Mouse (Mus musculus) MEL (cell line): ENCODE results near the gene Tnfrsf1b. TPM values are rescaled to one million over a fixed set of nuclear protein-coding genes. Genes with fewer than 3 reads are reported as not detected.

Source experiments
- DNase-seq: peaks from one replicate; pipeline ENCODE4 v3.0.0; 2011; ENCODE audit warnings: low read depth, low spot score
- H3K27ac ChIP-seq: 2 replicates; pipeline ENCODE4 v1.5.1; 2012; ENCODE audit warnings: low read depth, mild to moderate bottlenecking, control low read depth, low read length, moderate library complexity; ENCODE audit not compliant: control insufficient read depth
- H3K27me3 ChIP-seq, 2 experiments: fragments of 150-350 bp in 1 of 2; sonication (generic) in 1 of 2; 2 replicates each; pipeline ENCODE4 v1.6.1; 2012; ENCODE audit warnings: low read length in 2 of 2, mild to moderate bottlenecking in 2 of 2, improper control_type of control experiment in 1 of 2, moderate library complexity in 1 of 2; ENCODE audit not compliant: insufficient read depth in 2 of 2, control insufficient read depth in 1 of 2
- H3K36me3 ChIP-seq, 2 experiments: 2 replicates each; pipeline ENCODE4 v1.6.1; 2012 to 2014; ENCODE audit warnings: low read length in 2 of 2, improper control_type of control experiment in 1 of 2, inconsistent platforms in 1 of 2, mild to moderate bottlenecking in 1 of 2; ENCODE audit not compliant: insufficient read depth in 2 of 2, control insufficient read depth in 1 of 2
- H3K4me1 ChIP-seq, 2 experiments: fragments of 150-350 bp in 1 of 2; sonication (generic) in 1 of 2; 2 replicates each; pipeline ENCODE4 v1.6.1; 2012; ENCODE audit warnings: low read length in 2 of 2, improper control_type of control experiment in 1 of 2, mild to moderate bottlenecking in 1 of 2; ENCODE audit not compliant: insufficient read depth in 2 of 2, control insufficient read depth in 1 of 2
- H3K4me3 ChIP-seq, 2 experiments: fragments of 150-350 bp in 1 of 2; sonication (generic) in 1 of 2; 2 replicates each; pipeline ENCODE4 v1.5.1; 2012; ENCODE audit warnings: low read depth in 2 of 2, low read length in 2 of 2, mild to moderate bottlenecking in 2 of 2, moderate library complexity in 2 of 2, control low read depth in 1 of 2, improper control_type of control experiment in 1 of 2; ENCODE audit not compliant: control insufficient read depth in 1 of 2, insufficient read depth in 1 of 2
- H3K79me2 ChIP-seq: 2 replicates; pipeline ENCODE4 v1.6.1; 2012; ENCODE audit warnings: mild to moderate bottlenecking, low read length, moderate library complexity; ENCODE audit not compliant: control insufficient read depth, poor library complexity, insufficient read depth
- H3K9ac ChIP-seq: 2 replicates; pipeline ENCODE4 v1.6.1; 2012; ENCODE audit warnings: low read depth, mild to moderate bottlenecking, control low read depth, low read length, moderate library complexity; ENCODE audit not compliant: control insufficient read depth, poor library complexity, severe bottlenecking
- H3K9me3 ChIP-seq: fragments of 150-350 bp; sonication (generic); replicated peaks from 2 replicates; pipeline ENCODE4 v1.6.1; 2012; ENCODE audit warnings: mild to moderate bottlenecking, low read length, improper control_type of control experiment, moderate library complexity; ENCODE audit not compliant: insufficient read depth
- CHD1 ChIP-seq: IDR thresholded peaks from 2 replicates; pipeline ENCODE4 v1.6.1; 2012; ENCODE audit warnings: low read depth, mild to moderate bottlenecking, inconsistent platforms, low read length, improper control_type of control experiment
- CTCF ChIP-seq, 3 experiments: IDR thresholded peaks in 2 of 3; conservative IDR thresholded peaks in 1 of 3; 2 replicates each; pipeline ENCODE4 v1.5.1; 2011 to 2012; ENCODE audit warnings: low read length in 3 of 3, low read depth in 2 of 3, mild to moderate bottlenecking in 2 of 3, improper control_type of control experiment in 1 of 3, inconsistent platforms in 1 of 3, mixed read lengths in 1 of 3, moderate library complexity in 1 of 3; ENCODE audit not compliant: control insufficient read depth in 1 of 3, insufficient read depth in 1 of 3, poor library complexity in 1 of 3, severe bottlenecking in 1 of 3
- ELF1 ChIP-seq: IDR thresholded peaks from 2 replicates; pipeline ENCODE4 v1.6.1; 2014; ENCODE audit warnings: low read depth, mild to moderate bottlenecking, inconsistent platforms, low read length, improper control_type of control experiment, moderate library complexity
- ETS1 ChIP-seq: IDR thresholded peaks from 2 replicates; pipeline ENCODE4 v1.6.1; 2012; ENCODE audit warnings: low read depth, mild to moderate bottlenecking, inconsistent platforms, low read length, improper control_type of control experiment, moderate library complexity
- GABPA ChIP-seq: IDR thresholded peaks from 2 replicates; pipeline ENCODE4 v1.6.1; 2012; ENCODE audit warnings: low read depth, mild to moderate bottlenecking, inconsistent platforms, low read length, improper control_type of control experiment, moderate library complexity
- GATA1 ChIP-seq: IDR thresholded peaks from 2 replicates; pipeline ENCODE4 v1.6.1; 2011; ENCODE audit warnings: low read depth, low read length, improper control_type of control experiment
- KAT2A ChIP-seq: conservative IDR thresholded peaks from 2 replicates; pipeline ENCODE4 v1.6.1; 2012; ENCODE audit warnings: low read depth, low read length, improper control_type of control experiment, inconsistent platforms
- MEF2A ChIP-seq: IDR thresholded peaks from 2 replicates; pipeline ENCODE4 v1.6.1; 2014; ENCODE audit warnings: low read depth, mild to moderate bottlenecking, inconsistent platforms, low read length, improper control_type of control experiment; ENCODE audit not compliant: poor library complexity, insufficient replicate concordance, severe bottlenecking; ENCODE audit errors: extremely low read depth
- MYC ChIP-seq: IDR thresholded peaks from 2 replicates; pipeline ENCODE4 v1.6.1; 2011; ENCODE audit warnings: low read depth, mild to moderate bottlenecking, low read length, improper control_type of control experiment, moderate library complexity
- NELFE ChIP-seq: IDR thresholded peaks from 2 replicates; pipeline ENCODE4 v1.6.1; 2011; ENCODE audit warnings: low read depth, low read length, improper control_type of control experiment
- POLR2A ChIP-seq, 2 experiments: IDR thresholded peaks; 2 replicates each; pipeline ENCODE4 v1.6.1; 2011 to 2012; ENCODE audit warnings: low read length in 2 of 2, mild to moderate bottlenecking in 2 of 2, control low read depth in 1 of 2, improper control_type of control experiment in 1 of 2, low read depth in 1 of 2, moderate library complexity in 1 of 2; ENCODE audit not compliant: control insufficient read depth in 1 of 2, insufficient read depth in 1 of 2, poor library complexity in 1 of 2
- POLR2AphosphoS2 ChIP-seq: IDR thresholded peaks from 2 replicates; pipeline ENCODE4 v1.6.1; 2011; ENCODE audit warnings: low read length, improper control_type of control experiment
- RCOR1 ChIP-seq: IDR thresholded peaks from 2 replicates; pipeline ENCODE4 v1.6.1; 2012; ENCODE audit warnings: low read depth, mild to moderate bottlenecking, inconsistent platforms, low read length, improper control_type of control experiment
- TCF12 ChIP-seq: IDR thresholded peaks from 2 replicates; pipeline ENCODE4 v1.6.1; 2014; ENCODE audit warnings: low read depth, mild to moderate bottlenecking, inconsistent platforms, low read length, improper control_type of control experiment, moderate library complexity
- UBTF ChIP-seq: IDR thresholded peaks from 2 replicates; pipeline ENCODE4 v1.6.1; 2012; ENCODE audit warnings: low read depth, mild to moderate bottlenecking, inconsistent platforms, low read length, improper control_type of control experiment, moderate library complexity, borderline replicate concordance; ENCODE audit not compliant: insufficient read depth
- USF2 ChIP-seq, 2 experiments: IDR thresholded peaks; 2 replicates each; pipeline ENCODE4 v1.6.1; 2011 to 2012; ENCODE audit warnings: improper control_type of control experiment in 2 of 2, low read length in 2 of 2, borderline replicate concordance in 1 of 2, inconsistent platforms in 1 of 2, low read depth in 1 of 2, mild to moderate bottlenecking in 1 of 2; ENCODE audit not compliant: insufficient read depth in 1 of 2
- ZMIZ1 ChIP-seq: IDR thresholded peaks from 2 replicates; pipeline ENCODE4 v1.6.1; 2012; ENCODE audit warnings: low read depth, mild to moderate bottlenecking, inconsistent platforms, low read length, improper control_type of control experiment, moderate library complexity
- polyA plus RNA-seq, 2 experiments: library from polyadenylated mRNA; stranded (reverse) in 1 of 2; unstranded in 1 of 2; fragments of >175 nt in 1 of 2; fragments of >200 nt in 1 of 2; gene quantifications; 2 replicates each; pipeline versions ENCODE4 v1.2.1 to v1.2.4; 2012; ENCODE audit warnings: low replicate concordance in 2 of 2, low read depth in 1 of 2; ENCODE audit not compliant: insufficient read length in 2 of 2, insufficient read depth in 1 of 2, missing spikeins in 1 of 2
- total RNA-seq: library from RNA; depleted of rRNA; stranded (reverse); fragments of 300-350 nt; gene quantifications from 2 replicates; pipeline ENCODE4 v1.2.3, GENCODE M21; 2012; rRNA removed

Tnfrsf1b gene
- total and polyA plus RNA-seq, 3 experiments: 0.58 to 1.2 TPM; not detected in 1

- no peak overlapping the region for H3K27ac ChIP-seq
- no peaks in the 10 kb centered on the region for H3K79me2 ChIP-seq
- TF ChIP-seq POLR2A (IDR thresholded peaks at IDR 0.05; ENCODE audit: control insufficient read depth in 1 of 2, insufficient read depth in 1 of 2, low read depth in 1 of 2, low read length in 2 of 2, poor library complexity in 1 of 2): no peak
- TF ChIP-seq RCOR1: no peak
- no peak for TF ChIP-seq POLR2AphosphoS2
- TF ChIP-seq CHD1: no peak
- TF ChIP-seq USF2 (IDR thresholded peaks at IDR 0.05; ENCODE audit: borderline replicate concordance in 1 of 2, insufficient read depth in 1 of 2, low read depth in 1 of 2, low read length in 2 of 2): no peak
- TF ChIP-seq TCF12: no peak
- TF ChIP-seq GATA1: no peak
- no peak for TF ChIP-seq UBTF
- no peak for TF ChIP-seq CTCF (IDR thresholded peaks at IDR 0.05 in 2 of 3, conservative IDR thresholded peaks at IDR 0.05 in 1 of 3; ENCODE audit: control insufficient read depth in 1 of 3, insufficient read depth in 1 of 3, low read depth in 2 of 3, low read length in 3 of 3, poor library complexity in 1 of 3, severe bottlenecking in 1 of 3)
- no peak for TF ChIP-seq GABPA
- no peak for TF ChIP-seq ELF1
- no peak for TF ChIP-seq KAT2A
- TF ChIP-seq ETS1: no peak
- TF ChIP-seq MYC: no peak
- no peak for TF ChIP-seq NELFE
- no peak for TF ChIP-seq ZMIZ1
- no peak for TF ChIP-seq MEF2A
- no peaks in the 10 kb centered on the region for H3K27me3 ChIP-seq
- peaks cover 0 to 3% of the 10 kb centered on the region in 2 experiments; a peak in 2 of 4 replicates for H3K36me3 ChIP-seq
- no peak overlapping the region for H3K4me3 ChIP-seq
- H3K9ac ChIP-seq: no peak overlapping the region
- no peaks in the 10 kb centered on the region for H3K9me3 ChIP-seq
- DNase-seq: no peak
- no peaks in the 10 kb centered on the region for H3K4me1 ChIP-seq
Observed at GRCm38 (mm10) chr4:145164111-145164510, 82.6 kb downstream of the Tnfrsf1b start.

Other genes starting within 250 kb of the Tnfrsf1b start
- gene Vps13d, start 51.9 kb downstream of the Tnfrsf1b start, total RNA-seq: 8.9 and 10.0 TPM in 2 replicates
- gene Vps13d, start 51.9 kb downstream of the Tnfrsf1b start, polyA plus RNA-seq: 10 to 100 TPM; 13.2 to 14.5 TPM
- gene Tnfrsf8, start 68.3 kb upstream of the Tnfrsf1b start, total RNA-seq: not detected in 2 replicates
- not detected for gene Tnfrsf8, start 68.3 kb upstream of the Tnfrsf1b start, polyA plus RNA-seq